Mouse (Mus musculus) olfactory bulb, adult 2 months (tissue): Measurements from ENCODE around the gene Olfr251.

Experiments used
- CTCF ChIP-seq: fragments of 200-500 bp; IDR thresholded peaks from 2 replicates; pipeline ENCODE4 v1.5.1; 2012; ENCODE audit warnings: low read depth, mild to moderate bottlenecking, low read length, moderate library complexity; ENCODE audit not compliant: insufficient read depth
- POLR2A ChIP-seq: fragments of 200-500 bp; IDR thresholded peaks from 2 replicates; pipeline ENCODE4 v1.6.1; 2012; ENCODE audit warnings: mild to moderate bottlenecking, low read depth, low read length, moderate library complexity; ENCODE audit not compliant: insufficient read depth

- TF ChIP-seq CTCF (no peak), POLR2A (no peak)
These were observed 46.9 kb downstream of the Olfr251 start for GRCm38 (mm10) chr9:38423801-38424200.
